Comparison of ENCODE assay signal across 8 mouse cellular contexts in genomic region chr19:5649298-5649741, GRCm38 (mm10). TPM values are rescaled to one million over a fixed set of nuclear protein-coding genes. Genes with fewer than 3 reads are reported as not detected.
DNase-seq lines count a peak whose midpoint lies in the region; ATAC-seq and TF ChIP-seq lines count a peak whose summit lies in the region.

No protein-coding gene starts in this region.

- H3K4me3 ChIP-seq in ES-Bruce4 (ENCODE audit: low read depth, low read length), result peak overlapping the region; percentile 63
- H3K4me3 ChIP-seq in forebrain, embryonic 11.5 days (ENCODE audit: low read depth, low read length), result peak overlapping the region; percentile 21
- no peak overlapping the region for H3K4me3 ChIP-seq in limb, embryonic 11.5 days (ENCODE audit: low read depth, low read length)
- peak overlapping the region; percentile 27 for H3K4me3 ChIP-seq in midbrain, embryonic 14.5 days (replicated peaks; ENCODE audit: low read depth, low read length)

- peak overlapping the region; percentile 29 for H3K9ac ChIP-seq in ES-Bruce4 (ENCODE audit: low read depth, poor library complexity, severe bottlenecking)
- H3K9ac ChIP-seq in forebrain, embryonic 11.5 days (ENCODE audit: low read length), result peak overlapping the region; percentile 54
- 0 out of 2 replicates have a peak overlapping the region, but pooled peaks have one; percentile 19 for H3K9ac ChIP-seq in limb, embryonic 11.5 days (ENCODE audit: low read length)
- peak overlapping the region; percentile 43; the same call in 1 of the 2 replicates for H3K9ac ChIP-seq in midbrain, embryonic 14.5 days (replicated peaks; ENCODE audit: low read length)

- no peak for ATAC-seq in forebrain, embryonic 11.5 days (replicated peaks; ENCODE audit: low FRiP score)
- ATAC-seq in limb, embryonic 11.5 days (ENCODE audit: insufficient number of reproducible peaks, low FRiP score, low TSS enrichment, low read depth), result no peak
- no peak for ATAC-seq in midbrain, embryonic 14.5 days (ENCODE audit: low FRiP score, low TSS enrichment)

- TF ChIP-seq CTCF in ES-Bruce4 (IDR thresholded peaks at IDR 0.05; ENCODE audit: low read depth, low read length), result no peak

- peak overlapping the region; percentile 58 for H3K4me2 ChIP-seq in forebrain, embryonic 11.5 days (ENCODE audit: low read depth, low read length, severe bottlenecking)
- H3K4me2 ChIP-seq in limb, embryonic 11.5 days (ENCODE audit: low read depth, severe bottlenecking), result peak overlapping the region; percentile 47; the same call in 1 of the 2 replicates
- H3K4me2 ChIP-seq in midbrain, embryonic 14.5 days (ENCODE audit: low read length), result peak overlapping the region; percentile 58

- no peaks in the 10 kb centered on the region for H3K27me3 ChIP-seq in ES-Bruce4 (ENCODE audit: control insufficient read depth, insufficient read depth, low read length, poor library complexity, severe bottlenecking)
- H3K27me3 ChIP-seq in forebrain, embryonic 11.5 days (ENCODE audit: control insufficient read depth, insufficient read depth, low read length), result peaks cover 7% of the 10 kb centered on the region
- no peaks in the 10 kb centered on the region for H3K27me3 ChIP-seq in limb, embryonic 11.5 days (ENCODE audit: control insufficient read depth, insufficient read depth, low read length)
- peaks cover 10% of the 10 kb centered on the region for H3K27me3 ChIP-seq in midbrain, embryonic 14.5 days (ENCODE audit: control insufficient read depth, insufficient read depth, low read length)

- intact Hi-C loops in heart, postnatal 25 days (cut with DNase I), result loop anchor here (5.0 kb wide), 1 partner anchor 78 kb away; the partner anchor contains the start of genes Ehbp1l1 and Fam89b

- no peaks in the 10 kb centered on the region for H3K9me3 ChIP-seq in ES-Bruce4 (replicated peaks; ENCODE audit: control insufficient read depth, insufficient read depth, low read length, poor library complexity, severe bottlenecking)
- no peaks in the 10 kb centered on the region for H3K9me3 ChIP-seq in forebrain, embryonic 11.5 days (ENCODE audit: control insufficient read depth, low read length)
- no peaks in the 10 kb centered on the region for H3K9me3 ChIP-seq in limb, embryonic 11.5 days (ENCODE audit: control insufficient read depth, low read length)
- no peaks in the 10 kb centered on the region for H3K9me3 ChIP-seq in midbrain, embryonic 14.5 days (ENCODE audit: control insufficient read depth, low read length)

- no peak for TF ChIP-seq EP300 in ES-Bruce4 (IDR thresholded peaks at IDR 0.05; ENCODE audit: insufficient read depth, low read depth, low read length)

- no peak for TF ChIP-seq POLR2A in ES-Bruce4 (IDR thresholded peaks at IDR 0.05; ENCODE audit: insufficient read depth, low read length)

- peak overlapping the region; percentile 63 for H3K27ac ChIP-seq in ES-Bruce4 (ENCODE audit: insufficient read depth, low read length)
- 0 out of 2 replicates have a peak overlapping the region, but pooled peaks have one; percentile 25 for H3K27ac ChIP-seq in forebrain, embryonic 11.5 days (ENCODE audit: low read depth, low read length)
- 0 out of 2 replicates have a peak overlapping the region, but pooled peaks have one; percentile 23 for H3K27ac ChIP-seq in limb, embryonic 11.5 days (replicated peaks; ENCODE audit: low read depth, low read length)
- peak overlapping the region; percentile 78 for H3K27ac ChIP-seq in midbrain, embryonic 14.5 days (replicated peaks; ENCODE audit: low read depth, low read length)

- no peak for DNase-seq in forebrain, embryonic 11.5 days (ENCODE audit: low spot score)
- peak; percentile 69 for DNase-seq in heart, postnatal 25 days (ENCODE audit: low spot score)
- no peak for DNase-seq in limb, embryonic 11.5 days (ENCODE audit: low spot score)
- DNase-seq in midbrain, embryonic 14.5 days, result no peak
- no peak for DNase-seq in layer of hippocampus, adult 11-12 months (ENCODE audit: low spot score)
- DNase-seq in cerebellum, postnatal 10 days, result no peak
- DNase-seq in layer of hippocampus, postnatal 36 days, result no peak

- peaks cover 5% of the 10 kb centered on the region for H3K4me1 ChIP-seq in ES-Bruce4 (ENCODE audit: control insufficient read depth, insufficient read depth, low read length)
- peaks cover 5% of the 10 kb centered on the region for H3K4me1 ChIP-seq in forebrain, embryonic 11.5 days (replicated peaks; ENCODE audit: control insufficient read depth, insufficient read depth, low read length)
- peaks cover 13% of the 10 kb centered on the region for H3K4me1 ChIP-seq in limb, embryonic 11.5 days (ENCODE audit: control insufficient read depth, insufficient read depth, low read length)
- H3K4me1 ChIP-seq in midbrain, embryonic 14.5 days (ENCODE audit: control insufficient read depth, insufficient read depth, low read length), result peaks cover 18% of the 10 kb centered on the region

- H3K36me3 ChIP-seq in ES-Bruce4 (ENCODE audit: control insufficient read depth, insufficient read depth, low read length, poor library complexity, severe bottlenecking), result peaks cover 4% of the 10 kb centered on the region; the same call in 1 of the 2 replicates
- no peaks in the 10 kb centered on the region; the same call in 1 of the 2 replicates for H3K36me3 ChIP-seq in forebrain, embryonic 11.5 days (ENCODE audit: control insufficient read depth, insufficient read depth, low read length)
- H3K36me3 ChIP-seq in limb, embryonic 11.5 days (ENCODE audit: control insufficient read depth, insufficient read depth, low read length), result peaks cover 19% of the 10 kb centered on the region
- H3K36me3 ChIP-seq in midbrain, embryonic 14.5 days (ENCODE audit: control insufficient read depth, insufficient read depth, low read length), result peaks cover 47% of the 10 kb centered on the region

- 78% methylated on average over 6 of the region's 6 CpGs for WGBS in forebrain, embryonic 11.5 days
- 74% methylated on average over 6 of the region's 6 CpGs for WGBS in limb, embryonic 11.5 days
- WGBS in midbrain, embryonic 14.5 days, result 72% methylated on average over 6 of the region's 6 CpGs

RNA-seq across cellular contexts. Expression of gene Rela, which starts 12.0 kb away (rescaled TPM):
- 28.5 and 32.9 TPM in 2 replicates for polyA plus RNA-seq in ES-Bruce4 (2011; ENCODE audit: insufficient read depth, insufficient read length, low read depth, missing spikeins)
- 37.8 and 39.9 TPM in 2 replicates for polyA plus RNA-seq in forebrain, embryonic 11.5 days (2014; fragmentation: Nextera tagmentation; extraction: Ambion mirVana)
- total RNA-seq in heart, postnatal 25 days (2021), result 10 to 100 TPM; 22.7 to 29.9 TPM
- 40.9 and 41.4 TPM in 2 replicates for polyA plus RNA-seq in limb, embryonic 11.5 days (2014; fragmentation: Nextera tagmentation; extraction: Ambion mirVana)
- polyA plus RNA-seq in midbrain, embryonic 14.5 days (2014; fragmentation: Nextera tagmentation; extraction: Ambion mirVana), result 30.0 and 30.2 TPM in 2 replicates
- total RNA-seq in layer of hippocampus, postnatal 36 days (2021), result 10 to 100 TPM; 17.2 to 17.7 TPM

RNA-seq across cellular contexts. Expression of gene Sipa1, which starts 14.2 kb away (rescaled TPM):
- 13.7 and 19.1 TPM in 2 replicates for polyA plus RNA-seq in ES-Bruce4 (2011; ENCODE audit: insufficient read depth, insufficient read length, low read depth, missing spikeins)
- 18.4 and 19.9 TPM in 2 replicates for polyA plus RNA-seq in forebrain, embryonic 11.5 days (2014; fragmentation: Nextera tagmentation; extraction: Ambion mirVana)
- total RNA-seq in heart, postnatal 25 days (2021), result 10 to 100 TPM; 23.3 to 31.3 TPM
- 19.0 and 19.4 TPM in 2 replicates for polyA plus RNA-seq in limb, embryonic 11.5 days (2014; fragmentation: Nextera tagmentation; extraction: Ambion mirVana)
- 8.1 and 11.5 TPM in 2 replicates for polyA plus RNA-seq in midbrain, embryonic 14.5 days (2014; fragmentation: Nextera tagmentation; extraction: Ambion mirVana)
- total RNA-seq in layer of hippocampus, postnatal 36 days (2021), result 10 to 100 TPM; 16.6 to 18.0 TPM

RNA-seq across cellular contexts. Expression of gene Map3k11, which starts 39.2 kb away (rescaled TPM):
- polyA plus RNA-seq in ES-Bruce4 (2011; ENCODE audit: insufficient read depth, insufficient read length, low read depth, missing spikeins), result 25.8 and 27.8 TPM in 2 replicates
- polyA plus RNA-seq in forebrain, embryonic 11.5 days (2014; fragmentation: Nextera tagmentation; extraction: Ambion mirVana), result 20.4 and 21.7 TPM in 2 replicates
- total RNA-seq in heart, postnatal 25 days (2021), result 10 to 100 TPM; 24.0 to 30.4 TPM
- 14.9 and 17.4 TPM in 2 replicates for polyA plus RNA-seq in limb, embryonic 11.5 days (2014; fragmentation: Nextera tagmentation; extraction: Ambion mirVana)
- 6.8 and 12.1 TPM in 2 replicates for polyA plus RNA-seq in midbrain, embryonic 14.5 days (2014; fragmentation: Nextera tagmentation; extraction: Ambion mirVana)
- total RNA-seq in layer of hippocampus, postnatal 36 days (2021), result 10 to 100 TPM; 17.8 to 18.6 TPM

RNA-seq across cellular contexts. Expression of gene Kat5, which starts 39.3 kb away (rescaled TPM):
- 50.9 and 65.5 TPM in 2 replicates for polyA plus RNA-seq in ES-Bruce4 (2011; ENCODE audit: insufficient read depth, insufficient read length, low read depth, missing spikeins)
- 38.0 and 38.9 TPM in 2 replicates for polyA plus RNA-seq in forebrain, embryonic 11.5 days (2014; fragmentation: Nextera tagmentation; extraction: Ambion mirVana)
- total RNA-seq in heart, postnatal 25 days (2021), result 10 to 100 TPM; 24.8 to 26.5 TPM
- 33.6 and 36.6 TPM in 2 replicates for polyA plus RNA-seq in limb, embryonic 11.5 days (2014; fragmentation: Nextera tagmentation; extraction: Ambion mirVana)
- polyA plus RNA-seq in midbrain, embryonic 14.5 days (2014; fragmentation: Nextera tagmentation; extraction: Ambion mirVana), result 49.5 and 58.3 TPM in 2 replicates
- total RNA-seq in layer of hippocampus, postnatal 36 days (2021), result 10 to 100 TPM; 80.1 to 91.1 TPM

RNA-seq across cellular contexts. Expression of gene Pcnx3, which starts 39.4 kb away (rescaled TPM):
- polyA plus RNA-seq in ES-Bruce4 (2011; ENCODE audit: insufficient read depth, insufficient read length, low read depth, missing spikeins), result 39.7 and 43.7 TPM in 2 replicates
- polyA plus RNA-seq in forebrain, embryonic 11.5 days (2014; fragmentation: Nextera tagmentation; extraction: Ambion mirVana), result 34.1 and 37.7 TPM in 2 replicates
- 10 to 100 TPM; 17.8 to 18.0 TPM for total RNA-seq in heart, postnatal 25 days (2021)
- 29.1 and 32.2 TPM in 2 replicates for polyA plus RNA-seq in limb, embryonic 11.5 days (2014; fragmentation: Nextera tagmentation; extraction: Ambion mirVana)
- polyA plus RNA-seq in midbrain, embryonic 14.5 days (2014; fragmentation: Nextera tagmentation; extraction: Ambion mirVana), result 33.6 and 34.4 TPM in 2 replicates
- 10 to 100 TPM; 61.9 to 68.5 TPM for total RNA-seq in layer of hippocampus, postnatal 36 days (2021)

Comparison
In these comparisons a context has a peak if more than half of its experiments do, and no peak if none do; other contexts are left out.
1. H3K27ac ChIP-seq: peak in every context shown above with its lines; median percentile 78 in midbrain, embryonic 14.5 days; 63 in ES-Bruce4; 25 in forebrain, embryonic 11.5 days; 23 in limb, embryonic 11.5 days.